Mouse (Mus musculus) midbrain, embryonic 12.5 days (tissue): Measurements from ENCODE around the gene Amotl2. TPM values are rescaled to one million over a fixed set of nuclear protein-coding genes. Genes with fewer than 3 reads are reported as not detected.
"Not testable (repeated sequence)": the region's sequence is repeated elsewhere in the genome, so short reads cannot be mapped to it uniquely, and the experiment has no call there.

Experiments
- ATAC-seq: fragments of 200-750 bp; cut with Nextera tagmentation; 2 replicates; pipeline ENCODE4 v1.8.0; 2017; ENCODE audit warnings: low read depth, moderate TSS enrichment, moderate library complexity; ENCODE audit not compliant: low FRiP score
- H3K27ac ChIP-seq: fragments of 300-500 bp; sonication (generic); replicated peaks from 2 replicates; pipeline ENCODE4 v1.5.1; 2016; ENCODE audit warnings: mild to moderate bottlenecking
- H3K27me3 ChIP-seq: fragments of 300-500 bp; sonication (generic); 2 replicates; pipeline ENCODE4 v1.6.1; 2016; ENCODE audit warnings: mild to moderate bottlenecking
- H3K36me3 ChIP-seq: fragments of 300-500 bp; sonication (generic); 2 replicates; pipeline ENCODE4 v1.6.1; 2016
- H3K4me1 ChIP-seq: fragments of 300-500 bp; sonication (generic); 2 replicates; pipeline ENCODE4 v1.6.1; 2016
- H3K4me2 ChIP-seq: fragments of 300-500 bp; sonication (generic); replicated peaks from 2 replicates; pipeline ENCODE4 v1.6.1; 2016; ENCODE audit warnings: mild to moderate bottlenecking, moderate library complexity
- H3K4me3 ChIP-seq: fragments of 300-500 bp; sonication (generic); 2 replicates; pipeline ENCODE4 v1.5.1; 2016; ENCODE audit warnings: mild to moderate bottlenecking
- H3K9ac ChIP-seq: fragments of 300-500 bp; sonication (generic); replicated peaks from 2 replicates; pipeline ENCODE4 v1.6.1; 2016; ENCODE audit warnings: mild to moderate bottlenecking, moderate library complexity
- H3K9me3 ChIP-seq: fragments of 300-500 bp; sonication (generic); 2 replicates; pipeline ENCODE4 v1.6.1; 2016; ENCODE audit warnings: mild to moderate bottlenecking
- WGBS: fragments of 180-500 bp; shearing (Covaris S2); methylation state at CpG from one replicate; pipeline ENCODE4 v1.1.7; 2016; 5-methylcytosine and 5-hydroxymethylcytosine counted together
- polyA plus RNA-seq: library from polyadenylated mRNA; unstranded; fragments of >200 nt; fragmentation: Nextera tagmentation; extraction: Ambion mirVana; gene quantifications from 2 replicates; pipeline ENCODE4 v1.2.1, GENCODE M21; 2016

The Amotl2 gene
- polyA plus RNA-seq, 1 experiment from 2014 or later, result 108 TPM

DNA sequence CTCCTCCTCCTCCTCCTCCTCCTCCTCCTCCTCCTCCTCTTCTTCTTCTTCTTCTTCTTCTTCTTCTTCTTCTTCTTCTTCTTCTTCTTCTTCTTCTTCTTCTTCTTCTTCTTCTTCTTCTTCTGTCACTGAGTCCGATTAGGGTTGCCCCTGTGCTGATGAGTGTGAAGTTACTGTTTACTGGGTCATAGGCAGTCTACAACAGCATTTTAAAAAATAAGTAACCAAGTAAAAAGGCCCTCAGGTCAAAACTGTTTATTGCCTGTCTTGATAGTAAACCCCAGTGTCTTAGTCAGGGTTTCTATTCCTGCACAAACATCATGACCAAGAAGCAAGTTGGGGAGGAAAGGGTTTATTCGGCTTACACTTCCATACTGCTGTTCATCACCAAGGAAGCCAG lies 48.1 kb downstream of the Amotl2 start:
- WGBS, result 100% methylated on average over 2 of the region's 2 CpGs
- not testable (repeated sequence) for H3K4me2 ChIP-seq, H3K36me3 ChIP-seq, H3K9ac ChIP-seq, H3K4me3 ChIP-seq, ATAC-seq, H3K4me1 ChIP-seq, H3K27me3 ChIP-seq, H3K9me3 ChIP-seq, H3K27ac ChIP-seq

DNA sequence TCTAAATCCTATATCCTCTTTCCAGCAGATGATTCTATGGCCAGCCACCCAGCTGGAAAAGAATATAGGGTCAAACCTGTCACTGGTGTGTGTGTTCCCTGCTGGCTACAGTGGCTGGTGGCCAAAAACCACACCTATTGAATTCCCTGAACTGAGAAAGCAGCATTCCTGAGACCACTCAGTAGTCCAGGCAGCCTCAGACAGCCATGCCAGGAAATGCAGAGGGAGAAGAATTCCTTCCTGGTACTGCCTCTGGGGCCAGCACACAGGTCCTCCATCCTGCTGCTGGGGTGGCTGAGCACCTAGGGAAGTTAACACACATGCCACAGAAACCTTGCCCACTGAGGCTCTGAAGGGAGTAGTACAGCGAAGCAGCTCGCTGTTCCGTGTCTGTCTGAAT lies 50.3 kb downstream of the Amotl2 start:
- no peak overlapping the region for H3K27ac ChIP-seq
- H3K4me1 ChIP-seq, result peaks cover 4% of the 10 kb centered on the region
- H3K4me2 ChIP-seq, result no peak overlapping the region
- no peaks in the 10 kb centered on the region for H3K36me3 ChIP-seq
- no peaks in the 10 kb centered on the region for H3K27me3 ChIP-seq
- ATAC-seq, result no peak
- no peak overlapping the region for H3K9ac ChIP-seq
- no peak overlapping the region for H3K4me3 ChIP-seq
- WGBS, result 95% methylated on average over 3 of the region's 3 CpGs
- H3K9me3 ChIP-seq, result no peaks in the 10 kb centered on the region

DNA sequence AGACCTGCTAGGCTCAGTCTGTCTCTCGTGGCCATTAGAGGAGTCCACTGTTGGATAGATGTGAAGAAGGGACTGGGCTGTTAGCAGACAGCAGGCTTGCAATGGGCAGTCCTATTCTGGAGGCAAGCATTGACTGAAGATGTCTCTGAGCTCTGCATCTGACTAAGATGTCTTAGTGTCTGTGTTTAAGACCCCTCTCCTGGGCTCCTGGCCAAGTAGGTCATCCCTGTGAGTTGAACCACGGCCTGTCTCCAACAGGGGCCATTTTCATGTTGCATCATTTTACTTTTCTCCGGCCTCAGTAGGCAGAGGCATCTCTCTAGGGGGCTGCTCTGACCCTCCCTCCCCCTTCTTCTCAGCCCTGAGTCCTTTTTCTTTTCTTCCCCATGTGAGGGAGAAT lies 52.8 kb downstream of the Amotl2 start:
- no peak for ATAC-seq
- H3K4me2 ChIP-seq, result no peak overlapping the region
- H3K27ac ChIP-seq, result no peak overlapping the region
- 56% methylated on average over 3 of the region's 3 CpGs for WGBS
- no peak overlapping the region for H3K4me3 ChIP-seq
- H3K9me3 ChIP-seq, result no peaks in the 10 kb centered on the region
- no peaks in the 10 kb centered on the region for H3K27me3 ChIP-seq
- no peak overlapping the region for H3K9ac ChIP-seq
- H3K4me1 ChIP-seq, result peaks cover 4% of the 10 kb centered on the region
- H3K36me3 ChIP-seq, result no peaks in the 10 kb centered on the region

DNA sequence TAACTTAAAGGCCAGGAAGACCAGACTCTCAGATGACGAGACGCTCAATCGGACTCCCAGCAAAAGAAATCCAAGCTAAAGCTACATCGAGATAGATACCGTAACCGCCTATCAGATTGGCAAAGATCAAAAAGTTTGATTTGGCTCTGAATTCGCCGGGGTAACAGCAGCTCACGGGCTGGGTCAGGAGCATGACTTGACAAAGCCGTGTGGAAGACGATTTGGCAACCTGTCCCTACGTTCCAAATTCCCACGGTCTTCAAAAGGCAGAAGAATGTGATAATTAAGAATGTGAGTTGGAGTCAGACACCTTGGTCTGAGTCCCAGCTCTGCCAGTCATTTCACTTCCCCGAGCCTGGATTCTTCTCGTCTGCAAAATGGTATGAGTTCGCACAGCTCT lies 53.7 kb downstream of the Amotl2 start:
- WGBS, result 84% methylated on average over 16 of the region's 16 CpGs
- H3K4me1 ChIP-seq, result peaks cover 4% of the 10 kb centered on the region
- ATAC-seq, result no peak
- no peak overlapping the region for H3K9ac ChIP-seq
- H3K27ac ChIP-seq, result no peak overlapping the region
- no peaks in the 10 kb centered on the region for H3K36me3 ChIP-seq
- no peaks in the 10 kb centered on the region for H3K27me3 ChIP-seq
- no peaks in the 10 kb centered on the region for H3K9me3 ChIP-seq
- H3K4me3 ChIP-seq, result no peak overlapping the region
- no peak overlapping the region for H3K4me2 ChIP-seq

- no peaks in the 10 kb centered on the region for H3K36me3 ChIP-seq
- 56% methylated on average over 21 of the region's 21 CpGs for WGBS
- no peak overlapping the region for H3K4me2 ChIP-seq
- no peak for ATAC-seq
- no peak overlapping the region for H3K4me3 ChIP-seq
- no peak overlapping the region for H3K9ac ChIP-seq
- H3K27ac ChIP-seq, result no peak overlapping the region
- no peaks in the 10 kb centered on the region for H3K27me3 ChIP-seq
- no peaks in the 10 kb centered on the region for H3K9me3 ChIP-seq
- peaks cover 4% of the 10 kb centered on the region for H3K4me1 ChIP-seq
Measured at GRCm38 (mm10) chr9:102771308-102771895, 54.9 kb downstream of the Amotl2 start.

DNA sequence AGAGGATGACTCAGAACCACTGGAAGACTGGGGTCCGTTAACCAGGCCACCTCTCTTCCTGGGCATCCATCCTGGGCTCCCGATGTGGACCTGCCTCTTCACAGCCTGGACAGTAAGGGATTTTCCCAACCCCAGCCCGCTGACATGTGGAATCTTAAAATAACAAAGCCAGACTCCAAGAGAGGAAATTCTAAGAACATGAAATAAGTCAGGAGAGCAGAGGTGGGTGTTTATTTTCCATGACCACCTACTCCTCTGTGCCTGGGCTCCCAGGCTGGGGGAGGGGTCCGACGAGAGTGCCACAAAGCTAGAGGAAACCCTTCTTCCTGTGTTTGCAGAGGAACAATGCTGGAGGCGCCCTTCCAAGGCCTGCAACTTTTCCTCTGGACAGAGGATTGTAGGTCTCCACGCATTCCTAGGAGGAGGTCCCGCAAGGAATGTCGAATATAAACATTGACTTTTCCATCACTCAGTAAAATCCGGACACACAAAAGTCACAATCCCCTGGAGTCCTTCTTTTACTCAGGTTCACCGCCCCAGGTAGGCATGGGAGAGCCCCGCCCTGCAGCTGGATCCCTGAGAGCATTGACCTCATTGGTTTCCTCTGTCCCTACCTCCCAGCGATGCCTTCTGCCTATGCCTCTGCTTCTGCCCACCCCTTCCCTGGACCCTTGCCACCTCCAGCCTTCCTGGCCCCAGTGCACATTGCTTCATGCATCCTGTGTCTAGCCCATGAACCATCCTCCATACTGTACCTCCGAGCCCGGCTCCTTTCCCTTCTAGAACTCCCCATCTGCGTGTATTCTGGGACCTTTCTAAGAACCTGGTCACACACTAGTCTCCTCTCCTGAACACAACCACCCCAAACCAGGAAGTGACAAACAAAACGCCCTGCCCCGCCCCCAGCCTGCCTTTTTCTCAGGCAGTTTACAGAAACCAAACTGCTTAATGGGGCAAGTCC lies 61.4 kb downstream of the Amotl2 start:
- 66% methylated on average over 18 of the region's 18 CpGs for WGBS

GRCm38 (mm10) chr9:102779493-102779892 lies 63.0 kb downstream of the Amotl2 start:
- no peak overlapping the region for H3K4me3 ChIP-seq
- no peaks in the 10 kb centered on the region for H3K36me3 ChIP-seq
- no peaks in the 10 kb centered on the region for H3K9me3 ChIP-seq
- H3K4me1 ChIP-seq, result peaks cover 12% of the 10 kb centered on the region; the same call in 1 of the 2 replicates
- no peak overlapping the region for H3K4me2 ChIP-seq
- H3K27me3 ChIP-seq, result peaks cover 5% of the 10 kb centered on the region; the same call in 1 of the 2 replicates
- H3K27ac ChIP-seq, result no peak overlapping the region
- 3% methylated on average over 15 of the region's 15 CpGs for WGBS
- ATAC-seq, result 0 out of 2 replicates have a peak, but pooled peaks have one; percentile 34
- no peak overlapping the region for H3K9ac ChIP-seq

More for the DNA sequence above, 61.4 kb downstream of the Amotl2 start:
- H3K36me3 ChIP-seq, result no peaks in the 10 kb centered on the region
- no peak overlapping the region for H3K4me2 ChIP-seq
- H3K4me1 ChIP-seq, result 0 out of 2 replicates have a peak, but pooled peaks cover 7% of the 10 kb centered on the region
- no peak overlapping the region for H3K9ac ChIP-seq
- peaks cover under 1% of the 10 kb centered on the region; the same call in 1 of the 2 replicates for H3K27me3 ChIP-seq
- ATAC-seq, result no peak
- no peaks in the 10 kb centered on the region for H3K9me3 ChIP-seq
- H3K4me3 ChIP-seq, result no peak overlapping the region
- no peak overlapping the region for H3K27ac ChIP-seq

Other genes starting within 250 kb of the Amotl2 start
- gene Ky, start 210.9 kb upstream of the Amotl2 start, polyA plus RNA-seq, result 0.17 and 0.61 TPM in 2 replicates
- gene Anapc13, start 90.4 kb upstream of the Amotl2 start, polyA plus RNA-seq, result 194 and 214 TPM in 2 replicates
- gene Cep63, start 90.1 kb upstream of the Amotl2 start, polyA plus RNA-seq, result 62.6 and 66.3 TPM in 2 replicates
- gene Ryk, start 118.2 kb downstream of the Amotl2 start, polyA plus RNA-seq, result 15.7 and 17.0 TPM in 2 replicates